In genomic region chr2:45693291-45694020, GRCm38 (mm10) we compare ENCODE assay signal across 15 mouse cellular contexts.
DNase-seq lines count a peak whose midpoint lies in the region; ATAC-seq lines count a peak whose summit lies in the region.
"Had no signal": no experiment of that assay in that cellular context is flagged by ENCODE, and none has a peak within 500 bp of the region (broad histone marks: within the 10 kb centered on the region; RNA-seq: fewer than 3 reads in every experiment).

No protein-coding gene starts in this region.

- H3K4me1 ChIP-seq in forebrain, embryonic 11.5 days (replicated peaks; ENCODE audit: control insufficient read depth, insufficient read depth, low read length): 0 out of 2 replicates have a peak, but pooled peaks cover 6% of the 10 kb centered on the region
- H3K4me1 ChIP-seq in forebrain, embryonic 10.5 days: peaks cover 15% of the 10 kb centered on the region
- peaks cover 10% of the 10 kb centered on the region; the same call in 1 of the 2 replicates for H3K4me1 ChIP-seq in heart, embryonic 15.5 days (replicated peaks)
- no peaks in the 10 kb centered on the region for H3K4me1 ChIP-seq in heart, embryonic 10.5 days

- no peaks in the 10 kb centered on the region for H3K36me3 ChIP-seq in forebrain, embryonic 11.5 days (ENCODE audit: control insufficient read depth, insufficient read depth, low read length)
- H3K36me3 ChIP-seq in forebrain, embryonic 10.5 days (replicated peaks): no peaks in the 10 kb centered on the region
- H3K36me3 ChIP-seq in heart, embryonic 15.5 days: no peaks in the 10 kb centered on the region
- no peaks in the 10 kb centered on the region for H3K36me3 ChIP-seq in heart, embryonic 10.5 days
- H3K36me3 ChIP-seq: neural tube, embryonic 13.5 days had no signal

- H3K9ac ChIP-seq in forebrain, embryonic 11.5 days (ENCODE audit: low read length): no peak overlapping the region
- H3K9ac ChIP-seq in heart, embryonic 15.5 days: no peak overlapping the region
- H3K9ac ChIP-seq: neural tube, embryonic 13.5 days had no signal

- ATAC-seq in forebrain, embryonic 11.5 days (replicated peaks; ENCODE audit: low FRiP score): peak; percentile 49; the same call in 1 of the 2 replicates
- ATAC-seq in heart, embryonic 15.5 days (replicated peaks; ENCODE audit: insufficient number of reproducible peaks, insufficient read depth, low FRiP score, low read depth): no peak

- no peak overlapping the region for H3K4me2 ChIP-seq in forebrain, embryonic 11.5 days (ENCODE audit: low read depth, low read length, severe bottlenecking)
- no peak overlapping the region for H3K4me2 ChIP-seq in heart, embryonic 15.5 days
- H3K4me2 ChIP-seq: liver, embryonic 11.5 days; neural tube, embryonic 13.5 days had no signal

- WGBS in forebrain, embryonic 11.5 days: 24% methylated on average over 8 of the region's 8 CpGs
- 45% methylated on average over 8 of the region's 8 CpGs for WGBS in forebrain, embryonic 10.5 days
- WGBS in heart, embryonic 15.5 days: 59% methylated on average over 8 of the region's 8 CpGs
- 74% methylated on average over 8 of the region's 8 CpGs for WGBS in heart, embryonic 10.5 days

- no peak overlapping the region for H3K27ac ChIP-seq in forebrain, embryonic 11.5 days (ENCODE audit: low read depth, low read length)
- no peak overlapping the region for H3K27ac ChIP-seq in forebrain, embryonic 10.5 days
- peak overlapping the region; percentile 11 for H3K27ac ChIP-seq in heart, embryonic 15.5 days
- no peak overlapping the region for H3K27ac ChIP-seq in heart, embryonic 10.5 days
- H3K27ac ChIP-seq: neural tube, embryonic 13.5 days had no signal

- no peak for DNase-seq in forebrain, embryonic 11.5 days (ENCODE audit: low spot score)
- no peak for DNase-seq in forebrain, embryonic 10.5 days (ENCODE audit: extremely low spot score, low spot score)
- no peak for DNase-seq in heart, embryonic 10.5 days (ENCODE audit: low spot score)
- peak; percentile 3 for DNase-seq in retina, embryonic 14.5 days (ENCODE audit: low spot score)
- DNase-seq in retina, postnatal 1 day: no peak
- DNase-seq in cerebellum, adult 18-20 months: no peak
- no peak for DNase-seq in left cerebral cortex, adult 11 months (ENCODE audit: low spot score)
- DNase-seq: adrenal gland, postnatal 36 days; cerebellum, adult 11-12 months; kidney, adult 9 months; layer of hippocampus, adult 9-11 months; thymus, postnatal 36 days had no signal

- H3K4me3 ChIP-seq in forebrain, embryonic 11.5 days (ENCODE audit: low read depth, low read length): no peak overlapping the region
- H3K4me3 ChIP-seq in forebrain, embryonic 10.5 days: no peak overlapping the region
- H3K4me3 ChIP-seq in heart, embryonic 15.5 days: no peak overlapping the region
- H3K4me3 ChIP-seq in heart, embryonic 10.5 days: no peak overlapping the region
- H3K4me3 ChIP-seq: neural tube, embryonic 13.5 days had no signal

- H3K27me3 ChIP-seq in forebrain, embryonic 11.5 days (ENCODE audit: control insufficient read depth, insufficient read depth, low read length): no peaks in the 10 kb centered on the region
- no peaks in the 10 kb centered on the region for H3K27me3 ChIP-seq in forebrain, embryonic 10.5 days (ENCODE audit: poor library complexity, severe bottlenecking)
- no peaks in the 10 kb centered on the region for H3K27me3 ChIP-seq in heart, embryonic 15.5 days
- H3K27me3 ChIP-seq in heart, embryonic 10.5 days (ENCODE audit: insufficient read depth, poor library complexity, severe bottlenecking): no peaks in the 10 kb centered on the region
- H3K27me3 ChIP-seq: neural tube, embryonic 13.5 days had no signal

- no peaks in the 10 kb centered on the region for H3K9me3 ChIP-seq in forebrain, embryonic 11.5 days (ENCODE audit: control insufficient read depth, low read length)
- no peaks in the 10 kb centered on the region for H3K9me3 ChIP-seq in forebrain, embryonic 10.5 days
- H3K9me3 ChIP-seq in heart, embryonic 15.5 days (replicated peaks): no peaks in the 10 kb centered on the region
- H3K9me3 ChIP-seq in heart, embryonic 10.5 days: no peaks in the 10 kb centered on the region
- H3K9me3 ChIP-seq: neural tube, embryonic 13.5 days had no signal
